Mouse (Mus musculus) bone marrow, adult 2 months (tissue): ENCODE measurements around the gene Lca5. TPM values are rescaled to one million over a fixed set of nuclear protein-coding genes. Genes with fewer than 3 reads are reported as not detected.
A peak's percentile ranks its signal among the peaks of the same experiment; 100 is the strongest.

Experiments
- H3K27ac ChIP-seq: fragments of 200-500 bp; 2 replicates; pipeline ENCODE4 v1.5.1; 2012; ENCODE audit warnings: low read depth, mild to moderate bottlenecking, control low read depth, inconsistent platforms, low read length; ENCODE audit not compliant: control insufficient read depth, poor library complexity, insufficient read depth
- H3K4me1 ChIP-seq: fragments of 200-500 bp; 2 replicates; pipeline ENCODE4 v1.6.1; 2011; ENCODE audit warnings: low read length; ENCODE audit not compliant: control insufficient read depth, insufficient read depth
- H3K4me3 ChIP-seq: fragments of 200-500 bp; replicated peaks from 2 replicates; pipeline ENCODE3; 2011; ENCODE audit warnings: mild to moderate bottlenecking, low read depth, low read length, control low read depth; ENCODE audit not compliant: control insufficient read depth
- CTCF ChIP-seq: fragments of 200-500 bp; IDR thresholded peaks from 2 replicates; pipeline ENCODE4 v1.5.1; 2011; ENCODE audit warnings: low read length, control low read depth; ENCODE audit not compliant: control insufficient read depth, insufficient read depth
- POLR2A ChIP-seq: fragments of 200-500 bp; IDR thresholded peaks from 2 replicates; pipeline ENCODE4 v1.6.1; 2011; ENCODE audit warnings: low read depth, mild to moderate bottlenecking, control low read depth, low read length, borderline replicate concordance; ENCODE audit not compliant: control insufficient read depth
- WGBS: fragments of 180-500 bp; shearing (Covaris S2); methylation state at CpG from one replicate; pipeline ENCODE4 v1.1.7; 2018; 5-methylcytosine and 5-hydroxymethylcytosine counted together
- polyA plus RNA-seq: library from polyadenylated mRNA; stranded (reverse); fragments of >200 nt; gene quantifications from 2 replicates; pipeline ENCODE4 v1.2.4, GENCODE M21; 2011; ENCODE audit warnings: low replicate concordance; ENCODE audit not compliant: missing spikeins, insufficient read depth, insufficient read length

The Lca5 gene
- polyA plus RNA-seq, result 2.3 and 2.4 TPM in 2 replicates

GRCm38 (mm10) chr9:83440392-83441357 is at the start of gene Lca5:
Gene Lca5 (minus strand): TSS chr9:83441127.
- Histone ChIP-seq H3K4me3 (peak within 1 kb of the TSS; percentile 94), H3K27ac (peak within 1 kb of the TSS; percentile 41), H3K4me1 (no peaks in the 10 kb centered on the region)
- TF ChIP-seq CTCF, result no peak
- TF ChIP-seq POLR2A, result no peak
- 3% methylated on average over 55 of the region's 57 CpGs for WGBS

DNA sequence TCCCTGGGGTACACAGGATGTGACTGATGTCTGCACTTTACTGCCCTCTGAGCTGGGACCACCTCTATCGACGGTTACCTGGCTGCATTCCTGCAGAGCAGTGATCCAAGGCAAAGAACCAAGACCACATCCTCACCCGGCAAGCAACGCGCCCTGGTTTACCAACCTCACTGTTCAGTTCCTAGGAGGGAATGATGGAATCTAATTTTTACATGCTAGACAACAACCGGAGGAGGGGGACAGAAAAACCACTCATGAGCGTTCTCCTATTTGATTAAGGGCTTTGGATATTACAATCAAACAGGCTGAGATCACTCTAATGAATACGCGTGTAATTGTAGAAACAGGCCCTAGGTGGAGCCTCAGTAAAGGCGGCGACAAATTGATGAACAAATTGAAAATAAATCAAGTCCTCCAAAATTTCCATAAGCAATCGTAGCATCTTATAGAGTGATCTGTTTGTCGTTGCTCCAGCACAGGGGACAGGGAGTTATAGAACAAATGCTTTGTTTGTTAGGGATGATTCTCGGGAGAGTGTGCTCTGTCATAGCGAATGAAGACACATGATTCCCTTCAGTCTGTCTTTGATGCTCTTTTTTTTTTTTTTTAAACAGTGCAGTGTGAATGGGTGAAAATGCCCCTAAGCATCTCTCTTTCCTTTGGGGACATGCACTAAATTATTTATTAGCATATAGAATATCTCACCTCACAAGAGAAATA is 47.7 kb upstream of the Lca5 start:
- no peak overlapping the region for H3K4me3 ChIP-seq
- 55% methylated on average over 15 of the region's 15 CpGs for WGBS

GRCm38 (mm10) chr9:83487771-83488470 is 47.0 kb upstream of the Lca5 start:
- no peak overlapping the region for H3K4me3 ChIP-seq
- TF ChIP-seq CTCF, result no peak
- TF ChIP-seq POLR2A, result no peak
- no peaks in the 10 kb centered on the region for H3K4me1 ChIP-seq
- no peak overlapping the region for H3K27ac ChIP-seq
- WGBS, result 59% methylated on average over 9 of the region's 9 CpGs

More for the DNA sequence above, 47.7 kb upstream of the Lca5 start:
- Histone ChIP-seq H3K27ac (no peak overlapping the region), H3K4me1 (no peaks in the 10 kb centered on the region)
- no peak for TF ChIP-seq POLR2A
- no peak for TF ChIP-seq CTCF

DNA sequence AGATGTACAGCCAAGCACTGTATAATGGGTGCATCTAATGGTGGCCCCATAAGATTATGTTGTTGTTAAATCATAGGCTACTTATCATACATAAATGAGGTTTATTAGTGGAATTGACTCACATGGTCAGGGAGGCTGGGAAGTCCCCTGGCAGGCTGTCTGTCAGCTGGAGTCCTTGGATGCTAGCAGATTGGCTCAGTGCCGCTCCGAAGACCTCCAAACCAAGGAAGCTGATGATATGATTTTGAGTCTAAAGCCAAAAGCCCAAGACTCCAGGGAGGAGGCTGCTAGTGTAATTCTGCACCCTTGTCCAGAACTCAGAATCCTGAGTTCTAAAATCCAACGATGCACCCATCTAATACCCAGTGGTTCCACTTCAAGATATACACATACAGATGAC is 45.0 kb upstream of the Lca5 start:
- no peaks in the 10 kb centered on the region for H3K4me1 ChIP-seq
- WGBS, result 85% methylated on average over 3 of the region's 3 CpGs
- no peak overlapping the region for H3K4me3 ChIP-seq
- TF ChIP-seq CTCF (no peak), POLR2A (no peak)
- H3K27ac ChIP-seq, result no peak overlapping the region

DNA sequence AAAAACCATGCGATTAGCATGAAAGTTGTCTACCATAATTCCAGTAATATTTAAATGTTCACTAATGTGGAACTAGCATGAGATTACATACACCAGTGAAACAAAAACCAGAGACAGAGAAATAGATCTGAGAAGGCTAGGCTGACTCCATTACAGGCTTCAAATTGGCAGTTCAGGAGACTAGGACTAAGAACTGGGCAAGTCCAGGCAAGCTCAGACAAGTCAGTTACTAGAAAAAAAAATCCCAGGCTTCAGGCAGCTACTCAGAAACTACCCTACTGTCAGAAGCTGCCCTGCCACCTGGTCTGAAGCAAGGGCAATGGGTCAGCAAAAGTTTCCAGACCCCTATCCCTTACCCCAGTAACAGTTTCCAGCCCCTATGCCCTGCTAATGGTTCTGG is 44.4 kb upstream of the Lca5 start:
- no peak overlapping the region for H3K27ac ChIP-seq
- no peak for TF ChIP-seq CTCF
- no peak for TF ChIP-seq POLR2A
- WGBS, result 86% methylated on average over 1 of the region's 1 CpGs
- H3K4me3 ChIP-seq, result no peak overlapping the region
- H3K4me1 ChIP-seq, result no peaks in the 10 kb centered on the region

GRCm38 (mm10) chr9:83483419-83483818 is 42.5 kb upstream of the Lca5 start:
- TF ChIP-seq CTCF (no peak), POLR2A (no peak)
- Histone ChIP-seq H3K4me1 (no peaks in the 10 kb centered on the region), H3K4me3 (no peak overlapping the region), H3K27ac (no peak overlapping the region)
- 80% methylated on average over 4 of the region's 4 CpGs for WGBS

DNA sequence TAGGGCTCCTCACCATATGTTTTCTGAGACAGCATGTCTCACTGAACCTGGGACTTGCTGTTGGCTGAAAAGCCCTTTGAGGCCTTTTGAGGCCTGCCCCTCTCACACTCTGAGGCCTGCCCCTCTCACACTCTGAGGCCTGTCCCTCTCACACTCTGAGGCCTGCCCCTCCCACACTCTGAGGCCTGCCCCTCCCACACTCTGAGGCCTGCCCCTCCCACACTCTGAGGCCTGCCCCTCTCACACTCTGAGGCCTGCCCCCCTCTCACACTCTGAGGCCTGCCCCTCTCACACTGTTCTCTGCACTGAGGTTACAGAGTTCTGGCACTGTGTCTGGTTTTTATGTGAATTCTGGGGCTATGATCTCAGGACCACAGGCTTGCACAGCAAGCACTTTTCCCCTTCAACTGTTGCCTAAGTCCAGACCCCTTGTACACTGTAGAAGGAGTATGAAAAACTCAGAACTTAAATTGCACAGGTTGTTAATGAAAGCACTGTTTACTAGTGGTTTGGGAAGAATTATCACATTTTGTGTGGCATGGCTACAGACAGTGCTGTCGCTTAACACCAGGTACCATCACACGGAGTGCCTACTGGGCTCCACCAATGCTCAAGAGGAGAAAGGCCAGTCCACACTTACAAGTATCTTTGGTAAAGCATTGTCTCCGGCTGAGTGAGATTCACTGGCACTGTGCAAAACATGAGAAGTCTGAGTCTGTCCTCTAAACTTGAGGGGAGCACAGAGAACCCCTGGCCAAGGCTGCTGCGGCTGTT is 41.4 kb upstream of the Lca5 start:
- WGBS, result 86% methylated on average over 4 of the region's 4 CpGs
- Histone ChIP-seq H3K4me3 (no peak overlapping the region), H3K27ac (no peak overlapping the region), H3K4me1 (no peaks in the 10 kb centered on the region)
- no peak for TF ChIP-seq CTCF

DNA sequence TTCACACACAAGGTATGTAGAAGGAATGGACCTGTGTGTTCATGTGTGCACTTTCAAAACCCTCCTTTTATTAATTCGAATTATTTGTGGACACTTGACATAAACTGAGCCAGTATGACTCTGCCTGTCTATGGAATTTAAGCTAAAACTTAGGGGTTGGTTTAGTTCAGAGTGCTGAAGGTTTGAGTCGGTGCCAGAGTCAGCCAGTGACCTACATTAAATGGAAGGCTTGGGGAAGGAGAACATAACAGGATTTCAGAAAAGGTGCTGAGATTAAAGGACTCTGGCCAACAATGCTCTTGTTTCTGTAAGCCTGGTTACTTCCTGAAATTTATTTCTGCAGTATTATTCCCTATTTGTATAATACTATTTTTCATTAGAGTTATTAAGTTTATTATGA is 28.9 kb upstream of the Lca5 start:
- no peak overlapping the region for H3K4me3 ChIP-seq
- TF ChIP-seq POLR2A (no peak), CTCF (no peak)
- 66% methylated on average over 2 of the region's 2 CpGs for WGBS
- H3K4me1 ChIP-seq, result no peaks in the 10 kb centered on the region
- no peak overlapping the region for H3K27ac ChIP-seq
